Mouse (Mus musculus) frontal cortex, postnatal 36 days (tissue): ENCODE data around the gene Stac2.

Experiments used
- DNase-seq, 2 experiments: peaks; one replicate each; pipeline ENCODE4 v3.0.0; 2022; ENCODE audit warnings: low spot score in 2 of 2

The Stac2 gene

DNA sequence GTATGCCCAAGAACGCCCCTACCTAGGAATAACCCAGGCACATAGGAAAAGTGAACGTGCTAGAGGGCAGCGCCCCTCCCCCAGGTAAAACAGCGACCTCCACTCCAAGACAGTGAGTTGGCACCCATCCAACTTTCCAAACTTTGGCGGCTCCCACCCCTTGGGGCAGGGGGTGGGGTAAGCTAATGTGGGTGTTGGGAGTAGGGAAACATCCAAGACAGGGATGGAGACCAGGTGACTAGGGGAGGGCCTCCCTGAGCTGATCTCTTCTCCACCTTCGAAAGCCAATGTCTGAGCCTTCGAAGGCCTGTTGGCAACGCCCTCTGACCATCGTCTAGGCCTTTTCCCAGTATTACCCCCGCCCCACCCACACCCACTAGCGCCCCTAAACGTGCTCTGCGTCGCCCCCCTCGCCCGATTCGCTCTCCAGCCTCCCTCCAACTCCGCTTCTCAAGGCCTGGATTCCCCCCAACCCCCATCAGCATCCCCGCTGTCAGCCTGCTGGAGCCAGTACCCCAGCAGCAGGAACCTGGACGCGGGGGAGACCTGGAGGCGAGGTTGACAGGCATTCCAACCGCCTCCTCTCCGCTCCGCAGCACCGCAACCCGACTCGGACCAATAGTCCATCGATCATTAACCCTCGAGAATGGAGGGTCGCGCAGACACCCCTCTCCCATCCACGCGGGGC, 31.6 kb downstream of the Stac2 start:
- DNase-seq, result no peak

DNA sequence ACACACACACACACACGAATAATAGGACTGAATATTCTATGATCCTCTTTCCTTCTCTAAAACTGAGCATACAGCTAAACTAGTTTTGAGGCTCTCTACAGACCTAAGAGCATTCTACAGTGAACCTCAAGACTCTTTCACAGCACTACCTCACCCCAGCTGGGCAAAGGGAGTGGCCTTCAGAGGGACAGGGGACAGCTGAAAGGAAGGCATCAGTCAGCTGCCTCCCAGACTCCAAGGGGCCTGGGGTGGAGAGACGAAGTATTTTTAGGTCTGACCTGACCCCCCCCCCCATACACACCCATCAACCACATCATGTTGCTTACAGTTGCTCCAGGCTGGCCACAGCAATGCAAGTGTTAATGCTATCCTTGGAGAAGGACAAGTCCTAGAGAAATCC, 32.1 kb downstream of the Stac2 start:
- no peak for DNase-seq

DNA sequence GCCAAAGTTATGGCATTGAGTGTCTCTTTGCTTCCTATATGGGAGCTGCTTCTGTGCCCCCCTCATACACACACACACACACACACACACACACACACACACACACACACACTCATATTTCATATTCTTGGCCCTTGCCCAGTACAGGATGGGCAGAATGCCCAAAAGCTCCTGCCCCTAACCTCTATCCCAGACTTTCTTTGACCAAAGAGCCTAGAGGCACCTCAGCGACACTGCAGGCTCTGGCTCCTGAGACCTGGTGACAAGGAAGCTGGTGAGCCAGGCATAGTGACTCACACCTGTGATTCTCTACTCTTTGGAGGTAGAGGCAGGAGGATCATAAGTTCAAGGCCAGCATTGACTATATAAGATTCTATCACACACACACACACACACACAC, 32.6 kb downstream of the Stac2 start:
- DNase-seq, result no peak

DNA sequence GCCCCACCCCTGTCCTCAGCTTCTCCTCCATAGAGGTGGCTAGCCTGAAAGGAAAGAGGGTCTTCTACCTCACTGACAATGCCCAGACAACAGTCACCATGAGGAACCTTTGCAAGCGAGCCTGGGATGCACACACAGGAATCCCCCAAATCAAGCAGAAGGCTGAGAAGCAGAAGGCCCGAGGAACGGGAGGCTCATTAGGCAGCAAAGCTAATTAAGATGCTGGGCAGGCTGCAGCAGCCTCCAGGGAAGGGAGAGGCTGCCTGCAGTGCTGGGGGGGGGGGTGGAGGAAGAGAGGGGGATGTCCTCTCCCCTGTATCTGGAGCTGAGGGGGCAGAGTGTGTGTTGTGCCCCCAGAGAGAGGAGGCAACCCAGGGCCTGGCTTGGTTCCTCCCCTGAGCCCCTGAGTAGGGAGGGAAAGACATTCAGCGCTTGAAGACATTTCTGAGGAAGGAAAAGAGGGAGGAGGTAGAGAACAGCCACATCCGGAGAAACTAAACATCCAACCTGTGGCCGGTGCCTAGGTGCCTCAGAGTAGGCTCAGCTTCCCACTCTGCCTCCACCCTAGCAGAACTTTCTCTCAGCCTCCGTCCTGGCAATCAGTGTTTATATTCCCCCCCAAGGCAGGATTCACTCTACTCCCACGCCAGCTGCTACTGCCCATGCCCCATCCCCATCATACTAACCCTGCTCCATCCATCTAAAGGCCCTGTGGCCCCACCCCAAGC, 33.2 kb downstream of the Stac2 start:
- DNase-seq, result no peak

DNA sequence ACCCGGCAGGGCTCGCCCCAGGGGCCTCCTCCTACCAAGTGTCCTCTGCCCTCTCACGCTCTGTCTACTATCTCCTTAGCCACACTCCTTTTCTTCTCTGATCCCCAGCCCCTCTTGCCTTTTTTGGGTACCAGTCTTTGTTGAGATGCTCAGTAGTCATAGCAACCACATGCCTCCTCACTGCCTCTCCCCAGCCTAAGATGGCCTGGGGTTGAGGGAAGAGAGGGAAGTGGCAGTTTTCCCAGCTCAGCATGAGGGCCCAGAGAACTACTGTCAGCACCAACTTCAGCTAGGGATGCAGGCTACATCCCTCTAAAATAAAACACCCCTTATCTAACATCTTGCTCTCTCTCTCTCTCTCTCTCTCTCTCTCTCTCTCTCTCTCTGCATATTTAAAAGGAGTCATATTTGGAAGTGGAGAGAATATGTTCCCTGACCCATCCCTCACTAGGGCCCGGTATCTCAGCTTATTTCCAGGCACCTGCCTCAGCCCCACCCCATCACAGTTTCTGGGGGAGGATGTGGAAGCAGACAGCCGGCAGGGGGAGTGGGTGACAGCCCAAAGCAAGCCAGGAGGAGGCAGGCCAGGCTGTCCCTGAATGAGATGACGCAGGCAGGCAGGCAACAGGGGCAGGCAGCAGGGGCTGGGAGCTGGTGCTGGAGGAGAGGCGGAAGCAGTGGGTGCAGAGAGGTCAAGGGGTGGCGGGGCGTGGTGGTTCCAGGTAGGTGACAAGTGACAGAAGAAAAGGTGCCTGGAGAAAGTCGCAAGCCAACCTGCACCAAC, 34.2 kb downstream of the Stac2 start:
- peak; percentile 83 to 87 for DNase-seq

DNA sequence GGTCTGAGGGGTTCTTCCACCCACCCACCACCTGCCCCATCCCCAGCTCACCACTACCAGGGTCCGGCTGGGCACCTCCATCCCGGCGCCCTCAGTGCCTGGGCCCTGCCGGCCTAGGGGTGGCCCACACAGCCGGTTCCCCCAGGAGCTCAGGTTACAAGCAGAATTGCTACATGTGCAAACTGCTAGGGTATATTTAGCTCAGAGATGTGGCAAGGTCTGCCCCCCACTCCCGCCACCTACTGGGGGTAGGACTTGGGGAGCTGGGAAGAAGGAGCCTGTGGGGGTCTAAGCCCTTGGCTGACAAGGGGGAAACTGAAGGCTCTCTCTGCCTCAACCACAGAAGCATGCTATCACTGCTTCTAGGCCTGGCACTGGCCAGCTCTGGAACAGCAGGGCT, 35.0 kb downstream of the Stac2 start:
- DNase-seq, result no peak

DNA sequence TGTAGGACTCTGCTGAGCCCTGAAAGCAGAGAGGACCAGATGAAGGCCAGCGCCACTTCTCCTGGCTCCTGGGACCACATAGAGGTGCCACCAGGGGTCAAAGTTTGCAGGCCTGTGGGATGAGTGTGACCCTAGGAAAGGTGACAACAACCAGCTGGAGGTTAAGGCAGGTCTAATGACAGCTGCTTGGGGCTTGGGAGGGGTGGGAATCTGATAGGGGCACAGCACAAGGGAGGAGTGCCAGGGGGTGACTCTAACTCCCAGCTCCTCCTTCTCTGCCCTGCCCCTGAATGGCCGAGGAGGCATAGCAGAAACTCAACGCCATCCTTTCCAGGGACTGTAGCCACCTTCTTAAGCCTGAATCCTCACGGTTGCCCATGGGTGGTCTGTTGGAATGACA, 36.4 kb downstream of the Stac2 start:
- no peak for DNase-seq

DNA sequence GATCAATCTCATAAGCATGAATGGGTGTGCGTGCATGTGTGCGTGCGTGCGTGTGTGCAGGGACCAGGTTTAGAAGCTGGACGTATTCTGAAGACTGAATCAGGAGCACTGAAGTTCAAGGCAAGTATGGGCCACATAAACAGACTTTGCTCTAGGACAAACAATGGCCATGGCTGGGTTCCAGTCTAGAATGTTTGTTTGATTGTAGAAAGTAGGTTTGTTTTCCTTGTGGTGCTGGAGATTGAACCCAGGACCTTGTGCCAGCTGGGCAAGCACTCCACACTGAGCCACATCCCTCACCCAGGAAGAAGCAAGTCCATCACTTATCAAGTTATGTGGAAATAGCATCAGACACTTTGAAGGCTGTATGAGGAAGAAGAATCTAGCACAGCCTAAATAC, 37.1 kb downstream of the Stac2 start:
- DNase-seq, result no peak

DNA sequence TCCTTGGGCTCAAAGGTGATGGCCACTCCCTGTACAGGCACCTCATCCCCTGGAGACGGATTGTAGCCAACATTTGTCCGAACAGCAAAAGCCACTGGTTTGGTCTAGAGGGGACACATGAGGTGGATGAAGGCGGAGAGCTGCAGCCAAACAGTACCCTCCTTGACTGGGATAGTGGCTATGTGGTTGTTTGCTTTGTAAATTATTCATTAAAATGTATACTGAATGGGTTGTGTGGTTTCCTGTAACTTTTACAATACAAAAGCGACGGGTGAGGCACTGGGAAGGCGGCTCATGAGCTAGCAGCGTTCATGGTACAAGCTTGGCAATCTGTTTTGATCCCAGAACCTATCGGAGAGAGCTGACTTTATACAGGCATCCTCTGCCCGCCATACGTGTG, 40.4 kb downstream of the Stac2 start:
- DNase-seq, result no peak

DNA sequence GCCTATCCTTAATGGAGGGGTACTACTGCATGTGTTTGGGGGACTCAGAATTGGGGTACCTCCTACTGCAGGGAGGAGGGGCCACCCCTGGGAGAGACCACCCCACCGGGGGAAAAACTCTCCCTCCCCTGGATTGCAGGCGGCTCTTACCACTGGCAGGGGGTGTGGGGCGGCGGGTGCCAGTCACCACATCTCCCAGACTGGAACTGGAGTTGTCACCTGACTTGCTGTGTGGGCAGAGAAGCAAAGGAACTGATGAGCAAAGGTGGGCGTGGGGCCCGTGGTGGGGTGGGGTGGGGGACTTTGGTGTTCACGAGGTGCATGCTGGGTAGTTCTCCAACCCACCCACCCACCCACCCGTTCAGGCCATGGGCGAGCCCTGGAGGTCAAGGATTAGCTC, 41.5 kb downstream of the Stac2 start:
- no peak for DNase-seq

DNA sequence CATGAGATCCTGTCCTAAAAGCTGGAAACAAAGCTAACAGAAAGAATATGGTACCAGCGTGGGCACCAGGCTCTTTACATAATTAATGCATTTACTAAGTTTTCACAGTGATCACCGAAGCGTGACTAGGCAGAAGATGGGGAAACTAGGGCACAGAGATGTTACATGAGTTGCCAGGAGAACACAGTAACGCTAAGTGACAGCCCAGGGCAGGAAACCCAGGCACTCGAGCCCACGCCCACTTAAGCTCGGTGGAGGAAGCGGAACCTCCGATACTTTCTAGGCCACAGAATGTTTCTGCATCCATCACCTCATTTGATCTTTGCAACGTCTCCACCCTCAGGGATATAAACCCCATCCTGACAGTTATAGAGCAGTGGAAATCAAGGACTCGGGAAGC, 45.2 kb downstream of the Stac2 start:
- no peak for DNase-seq

DNA sequence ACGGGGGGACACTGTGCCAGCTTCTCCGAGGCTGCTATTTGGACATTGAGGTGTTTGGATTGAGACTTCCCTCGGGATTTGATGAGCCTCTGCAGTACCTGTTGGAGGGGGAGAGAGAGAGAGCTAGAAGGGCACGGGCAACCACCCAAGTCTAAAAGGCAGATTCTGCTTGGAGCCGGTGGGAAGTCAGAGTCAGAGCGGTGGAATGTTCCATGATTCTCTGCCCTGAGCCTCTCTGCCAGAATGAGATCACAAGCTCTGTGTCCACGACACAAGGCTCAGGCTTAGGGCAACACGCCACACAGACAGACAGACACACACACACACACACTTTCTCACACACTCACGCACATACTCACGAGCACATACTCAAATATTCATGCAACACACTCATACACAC, 47.6 kb downstream of the Stac2 start:
- DNase-seq, result no peak

DNA sequence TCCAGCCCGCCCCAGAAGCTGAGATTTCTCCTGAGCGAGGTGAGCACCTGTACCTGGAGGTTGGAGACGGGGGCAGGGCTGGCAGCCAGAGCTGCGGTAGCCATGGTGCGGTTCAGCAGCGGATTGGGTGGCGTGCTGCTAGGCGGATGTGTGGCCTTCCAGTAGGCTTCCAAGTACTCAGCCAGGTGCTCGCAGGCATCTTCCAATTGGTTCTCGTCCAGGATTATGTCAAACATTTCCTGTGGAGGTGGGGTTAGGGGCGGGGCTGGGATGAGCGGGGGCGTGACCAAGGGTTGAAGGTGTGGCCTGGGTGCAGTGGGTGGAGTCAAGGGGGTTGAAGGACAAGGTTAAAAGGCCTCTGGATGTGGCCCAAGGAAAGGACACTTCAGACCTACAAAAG, 48.2 kb downstream of the Stac2 start:
- DNase-seq, result no peak

DNA sequence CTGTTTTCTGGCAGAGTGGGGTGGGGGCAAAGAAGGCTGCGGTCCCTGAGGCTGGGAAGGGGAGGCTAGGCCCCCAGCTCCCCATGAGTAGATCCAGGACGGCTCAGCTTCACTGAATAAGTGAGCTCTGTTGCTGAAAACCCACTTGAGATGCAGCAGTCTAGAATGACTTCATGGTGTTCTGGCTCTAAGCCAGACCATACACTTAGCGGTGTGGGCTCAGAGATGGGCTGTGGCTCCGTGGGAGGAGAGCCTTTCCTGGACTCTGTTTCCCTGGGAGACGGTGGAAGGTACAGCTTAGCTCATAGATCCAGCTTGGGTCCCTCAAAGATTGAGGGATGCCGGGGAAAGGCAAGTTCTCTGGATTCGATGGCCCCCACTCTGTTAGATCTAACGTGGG, 49.1 kb downstream of the Stac2 start:
- DNase-seq, result peak in 1 of 2 experiments; percentile 77

DNA sequence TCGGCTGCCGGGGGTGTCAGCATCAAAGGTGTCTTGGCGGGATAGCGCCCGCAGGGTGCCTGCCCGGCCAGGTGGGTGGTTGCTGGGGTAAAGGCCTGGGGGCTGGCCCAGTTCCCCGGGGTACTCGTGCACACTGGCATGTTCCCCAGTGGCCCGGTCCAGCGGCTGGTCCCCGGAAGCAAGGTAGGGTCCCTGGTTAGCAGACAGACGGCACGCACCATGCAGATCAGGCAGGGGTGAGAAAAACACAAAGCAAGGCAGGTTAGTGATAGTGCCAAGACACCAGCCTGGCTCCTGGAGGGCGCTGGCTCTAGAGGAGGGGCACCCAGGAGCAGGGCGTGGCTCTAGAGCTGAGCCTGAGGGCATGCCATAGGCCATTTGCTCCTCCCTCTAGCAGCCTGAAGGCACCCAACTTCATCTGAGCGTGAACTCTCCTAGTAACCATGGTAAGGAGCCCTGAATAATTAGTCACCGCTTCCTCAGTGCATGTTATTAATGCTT, 50.0 kb downstream of the Stac2 start:
- DNase-seq, result no peak

DNA sequence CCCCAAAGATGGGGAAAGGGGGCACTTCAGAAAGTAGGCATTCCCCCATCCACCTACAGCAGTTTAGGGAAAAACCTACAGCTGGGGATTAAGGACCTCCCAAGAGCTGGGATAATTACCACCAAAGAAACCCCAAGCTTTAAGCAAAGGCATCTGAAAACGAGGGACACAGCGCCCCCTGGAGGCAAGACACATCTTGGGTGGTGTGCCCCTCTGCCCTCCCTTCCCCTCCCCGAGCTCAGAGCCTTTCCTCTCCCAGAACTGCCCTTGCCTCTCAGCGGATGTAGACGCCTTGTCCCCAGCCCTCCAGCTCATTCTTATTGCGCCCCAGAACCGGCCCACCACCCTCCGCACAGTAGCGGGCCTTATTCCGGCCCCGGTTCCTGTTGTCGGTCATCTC, 50.6 kb downstream of the Stac2 start:
- DNase-seq, result no peak

DNA sequence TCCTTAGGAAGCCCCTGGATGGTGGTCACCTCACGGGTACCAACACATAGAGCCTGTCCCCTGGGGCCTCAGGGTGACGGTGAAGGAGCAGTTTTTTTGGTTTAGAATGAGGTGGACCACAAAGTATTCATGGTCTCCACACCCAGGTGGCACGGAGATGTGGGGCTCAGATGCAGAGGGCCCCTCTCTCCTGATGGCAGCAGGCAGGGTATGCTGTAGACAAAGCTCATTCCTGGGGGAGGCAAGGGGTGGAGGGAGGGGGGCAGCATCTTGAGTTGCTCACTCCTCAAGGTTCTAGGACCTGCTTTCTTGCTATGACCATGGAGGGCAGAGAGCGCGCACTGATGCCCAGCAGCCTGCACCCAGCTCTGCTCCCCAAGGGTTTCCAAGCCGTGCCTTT, 51.3 kb downstream of the Stac2 start:
- no peak for DNase-seq

DNA sequence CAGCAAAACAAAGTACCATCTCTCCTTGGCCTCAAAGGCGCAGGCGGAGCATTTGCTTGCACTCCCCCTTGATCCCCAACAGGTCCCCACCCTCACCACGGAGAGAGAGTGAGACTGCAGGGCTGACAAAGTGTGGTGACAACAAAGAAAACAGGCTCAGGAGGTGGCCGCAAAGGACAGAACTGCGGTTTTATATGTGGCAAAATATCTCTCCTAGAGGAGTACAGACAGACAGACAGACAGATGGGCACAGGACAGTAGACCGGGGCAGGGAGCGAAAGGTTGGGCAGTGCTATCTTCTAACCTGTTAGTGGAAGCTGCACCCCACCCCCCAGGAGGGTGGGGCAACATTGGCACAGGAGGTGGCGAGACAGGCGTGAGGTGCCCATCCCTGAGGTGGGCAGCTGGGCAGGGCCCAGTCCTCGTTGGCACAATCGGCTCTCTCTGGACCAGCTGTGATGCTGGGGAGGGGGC, 51.9 kb downstream of the Stac2 start:
- DNase-seq, result no peak

DNA sequence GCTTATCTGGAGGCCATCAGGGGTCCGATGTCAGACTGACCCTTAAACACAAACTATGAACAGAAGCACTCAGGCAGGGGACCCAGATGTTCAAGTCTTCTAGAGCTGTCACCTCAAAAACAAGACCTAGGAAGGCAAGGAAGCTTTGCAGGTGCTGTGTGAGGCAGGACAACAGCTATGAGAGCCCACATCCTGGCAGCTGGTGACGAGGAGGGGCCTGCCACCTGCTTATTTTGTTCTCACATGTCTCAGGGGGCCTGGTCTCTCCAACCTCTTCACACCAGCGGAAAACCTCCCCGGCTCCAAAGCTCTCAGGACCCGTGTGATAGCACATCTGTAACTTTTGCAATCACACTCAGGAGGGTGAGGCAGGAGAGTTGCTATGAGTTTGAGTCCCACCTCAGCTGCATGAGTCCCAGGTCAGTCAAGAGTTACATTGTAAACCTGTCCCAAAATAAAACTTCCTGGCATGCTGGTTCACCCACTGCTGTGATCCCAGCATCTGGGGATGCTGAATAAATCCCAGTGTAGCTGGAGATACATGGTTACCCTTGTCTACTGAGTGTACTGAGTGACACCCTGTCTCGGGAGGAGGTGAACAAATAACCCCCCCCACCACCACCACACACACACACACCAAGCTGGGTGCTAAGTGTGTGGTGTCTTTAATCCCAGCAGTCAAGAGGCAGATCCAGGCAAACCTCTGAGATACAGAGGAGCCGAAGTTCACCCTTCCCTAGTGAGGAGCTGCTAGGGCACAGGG, 52.7 kb downstream of the Stac2 start:
- DNase-seq, result no peak

DNA sequence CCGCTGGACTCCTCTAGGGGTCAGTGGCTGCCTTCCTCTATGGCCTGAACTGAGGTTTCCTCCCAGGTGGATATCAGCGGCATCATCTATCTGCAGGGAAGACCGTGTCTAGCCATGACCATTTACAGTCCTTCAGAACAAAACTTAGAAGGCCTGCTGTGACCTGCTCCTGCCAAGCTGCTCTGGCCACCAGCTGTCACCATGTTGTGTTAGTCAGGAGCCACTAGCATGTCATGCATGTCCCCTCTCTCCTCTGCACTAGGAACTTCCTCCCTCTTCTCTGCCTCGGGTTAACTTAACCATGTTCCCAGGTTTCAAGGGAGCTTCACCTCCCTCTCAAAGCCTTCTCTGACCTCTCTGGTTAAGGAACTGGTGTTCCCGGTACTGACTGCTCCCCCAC, 53.5 kb downstream of the Stac2 start:
- DNase-seq, result no peak

DNA sequence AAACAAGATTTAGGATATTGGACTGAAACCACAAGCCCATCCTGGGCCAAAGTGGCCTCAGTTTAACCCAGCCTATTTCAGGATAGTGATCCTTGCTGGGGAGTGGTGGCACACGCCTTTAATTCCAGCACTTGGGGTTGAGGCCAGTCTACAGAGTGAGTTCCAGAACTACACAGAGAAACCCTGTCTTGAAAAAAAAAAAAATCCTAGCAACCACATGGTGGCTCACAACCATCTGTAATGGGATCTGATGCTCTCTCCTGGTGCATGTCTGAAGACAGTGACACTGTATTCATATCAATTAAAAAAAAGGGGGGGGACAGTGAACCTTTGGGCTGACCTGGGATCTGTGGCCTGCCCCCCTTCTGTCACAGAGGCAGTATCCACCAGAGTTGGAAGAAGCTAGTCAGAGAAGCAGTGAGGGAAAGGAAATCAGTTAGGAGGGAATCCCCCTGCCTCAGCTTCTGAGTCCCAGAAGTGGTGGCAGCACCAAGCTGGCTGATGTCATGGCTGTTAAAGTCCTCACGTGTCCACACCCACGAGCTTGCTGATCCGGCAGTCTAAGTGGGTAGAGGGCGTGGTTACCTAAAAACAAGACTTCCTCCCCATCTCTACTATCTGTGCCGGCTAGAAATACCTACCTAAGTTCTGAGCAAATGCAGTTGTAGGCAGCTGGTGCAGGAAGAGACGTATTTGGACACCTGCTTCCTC, 54.2 kb downstream of the Stac2 start:
- DNase-seq, result no peak
